Comparison of ENCODE assay signal across 12 mouse cellular contexts in genomic region chr15:77818556-77819158, GRCm38 (mm10). TPM values are rescaled to one million over a fixed set of nuclear protein-coding genes. Genes with fewer than 3 reads are reported as not detected.
DNase-seq lines count a peak whose midpoint lies in the region; ATAC-seq and TF ChIP-seq lines count a peak whose summit lies in the region.
"Had no signal": no experiment of that assay in that cellular context is flagged by ENCODE, and none has a peak within 500 bp of the region (broad histone marks: within the 10 kb centered on the region; RNA-seq: fewer than 3 reads in every experiment).

No protein-coding gene starts in this region.

- peaks cover 92% of the 10 kb centered on the region for H3K4me1 ChIP-seq in kidney, adult 2 months (ENCODE audit: control insufficient read depth, insufficient read depth, low read length)
- H3K4me1 ChIP-seq in kidney, embryonic 14.5 days (ENCODE audit: control insufficient read depth, insufficient read depth, low read length) = peaks cover 72% of the 10 kb centered on the region
- H3K4me1 ChIP-seq in megakaryocyte, embryonic 14.5 days = peaks cover 100% of the 10 kb centered on the region

- no peaks in the 10 kb centered on the region for H3K36me3 ChIP-seq in kidney, adult 2 months (ENCODE audit: control insufficient read depth, insufficient read depth, low read length)
- no peaks in the 10 kb centered on the region for H3K36me3 ChIP-seq in kidney, embryonic 14.5 days (ENCODE audit: control insufficient read depth, insufficient read depth, low read length)
- H3K36me3 ChIP-seq in megakaryocyte, embryonic 14.5 days (replicated peaks; ENCODE audit: low read length) = peaks cover 99% of the 10 kb centered on the region

- no peaks in the 10 kb centered on the region for H3K27me3 ChIP-seq in kidney, adult 2 months (replicated peaks; ENCODE audit: control insufficient read depth, insufficient read depth, low read length)
- H3K27me3 ChIP-seq in kidney, embryonic 14.5 days (ENCODE audit: control insufficient read depth, insufficient read depth, low read length) = no peaks in the 10 kb centered on the region
- H3K27me3 ChIP-seq in megakaryocyte, embryonic 14.5 days (replicated peaks) = no peaks in the 10 kb centered on the region

- TF ChIP-seq POLR2A in kidney, adult 2 months (IDR thresholded peaks at IDR 0.05; ENCODE audit: low read depth, low read length) = no peak

- no peak for ATAC-seq in kidney, embryonic 14.5 days (ENCODE audit: low FRiP score, low TSS enrichment)
- ATAC-seq in megakaryocyte, adult 5-6 weeks (ENCODE audit: poor library complexity, severe bottlenecking) = no peak
- ATAC-seq: hindbrain, postnatal 0 days; midbrain, embryonic 16.5 days had no signal

- peak overlapping the region; percentile 22 for H3K27ac ChIP-seq in kidney, adult 2 months (ENCODE audit: insufficient read depth, low read depth, low read length)
- no peak overlapping the region for H3K27ac ChIP-seq in kidney, embryonic 14.5 days (ENCODE audit: low read depth, low read length)

- no peak overlapping the region for H3K9ac ChIP-seq in kidney, embryonic 14.5 days (ENCODE audit: low read depth, low read length)

- no peaks in the 10 kb centered on the region for H3K9me3 ChIP-seq in kidney, embryonic 14.5 days (ENCODE audit: control insufficient read depth, low read length)
- H3K9me3 ChIP-seq in megakaryocyte, embryonic 14.5 days = no peaks in the 10 kb centered on the region

- peak; percentile 71 for DNase-seq in cerebellum, adult 9-10 months
- DNase-seq in cerebellum, adult 8-10 months = no peak
- DNase-seq in kidney, adult 2 months = no peak
- DNase-seq in yolk sac, embryonic 10.5 days (ENCODE audit: low spot score) = peak; percentile 36
- DNase-seq in urinary bladder, adult 18-20 months (ENCODE audit: low spot score in 2 of 2) = no peak
- DNase-seq: lung, postnatal 36 days; thymus, postnatal 4 days had no signal

- H3K4me3 ChIP-seq in kidney, adult 2 months (ENCODE audit: insufficient read depth, low read depth, low read length) = no peak overlapping the region
- no peak overlapping the region for H3K4me3 ChIP-seq in kidney, embryonic 14.5 days (ENCODE audit: low read length)
- peak overlapping the region; percentile 85 for H3K4me3 ChIP-seq in megakaryocyte, embryonic 14.5 days (replicated peaks)

- no peak for TF ChIP-seq CTCF in kidney, adult 2 months (conservative IDR thresholded peaks at IDR 0.05; ENCODE audit: insufficient read depth, insufficient read length, low read depth, low read length)

- WGBS in kidney, adult 2 months = 38% methylated on average over 15 of the region's 15 CpGs
- WGBS in kidney, embryonic 14.5 days = 73% methylated on average over 15 of the region's 15 CpGs

- H3K4me2 ChIP-seq in kidney, embryonic 14.5 days (replicated peaks; ENCODE audit: low read depth, low read length) = no peak overlapping the region

RNA-seq across cellular contexts. Expression of gene Myh9, which starts 23.3 kb away (rescaled TPM):
- 57.7 and 64.1 TPM in 2 replicates for polyA plus RNA-seq in kidney, adult 2 months (2012; rRNA removed)
- polyA plus RNA-seq in kidney, embryonic 14.5 days (2014; fragmentation: Nextera tagmentation; extraction: Ambion mirVana) = 43.8 and 72.3 TPM in 2 replicates
- polyA plus RNA-seq in megakaryocyte, embryonic 14.5 days (2012; ENCODE audit: insufficient read depth, low replicate concordance) = 1,439 and 1,641 TPM in 2 replicates
- total RNA-seq in megakaryocyte, adult 5-6 weeks (2015) = 464 and 549 TPM in 2 replicates
- 759 and 878 TPM in 2 replicates for total RNA-seq in megakaryocyte, adult 5-6 weeks (2017)

Comparison
In these comparisons a context has a peak if more than half of its experiments do, and no peak if none do; other contexts are left out.
1. DNase-seq: peak in cerebellum, adult 9-10 months (single experiment) and yolk sac, embryonic 10.5 days (single experiment); none in cerebellum, adult 8-10 months (single experiment), kidney, adult 2 months (single experiment) and urinary bladder, adult 18-20 months (0 of 2).
2. RNA of gene Myh9, which starts 23.3 kb away (polyA plus RNA-seq): 1,439 to 1,641 TPM in megakaryocyte, embryonic 14.5 days; 43.8 to 72.3 TPM in kidney, embryonic 14.5 days and 57.7 to 64.1 TPM in kidney, adult 2 months; every median in the first group is over 10 times any median in the second.